Mouse (Mus musculus) stomach, postnatal 0 days (tissue): ENCODE data around the gene Tex14. TPM values are rescaled to one million over a fixed set of nuclear protein-coding genes. Genes with fewer than 3 reads are reported as not detected.

Source experiments
- ATAC-seq: fragments of 200-750 bp; cut with Nextera tagmentation; 2 replicates; pipeline ENCODE4 v1.8.0; 2017; ENCODE audit not compliant: low FRiP score, low TSS enrichment
- DNase-seq: peaks from one replicate; pipeline ENCODE4 v3.0.0-alpha.2; 2016; ENCODE audit warnings: low spot score
- H3K27ac ChIP-seq: fragments of 300-500 bp; sonication (generic); replicated peaks from 2 replicates; pipeline ENCODE4 v1.5.1; 2014; ENCODE audit warnings: mild to moderate bottlenecking, control low read depth
- H3K27me3 ChIP-seq: fragments of 300-500 bp; sonication (generic); 2 replicates; pipeline ENCODE4 v1.6.1; 2014; ENCODE audit warnings: low read length; ENCODE audit not compliant: control insufficient read depth, insufficient read depth
- H3K36me3 ChIP-seq: fragments of 300-500 bp; sonication (generic); 2 replicates; pipeline ENCODE4 v1.6.1; 2014; ENCODE audit warnings: low read length, mixed read lengths; ENCODE audit not compliant: control insufficient read depth, insufficient read depth
- H3K4me1 ChIP-seq: fragments of 300-500 bp; sonication (generic); replicated peaks from 2 replicates; pipeline ENCODE4 v1.6.1; 2014; ENCODE audit warnings: antibody characterized with exemption; ENCODE audit not compliant: control insufficient read depth, insufficient read depth
- H3K4me2 ChIP-seq: fragments of 300-500 bp; sonication (generic); replicated peaks from 2 replicates; pipeline ENCODE4 v1.6.1; 2014; ENCODE audit warnings: low read depth, mild to moderate bottlenecking, control low read depth, moderate library complexity
- H3K4me3 ChIP-seq: fragments of 300-500 bp; sonication (generic); 2 replicates; pipeline ENCODE4 v1.5.1; 2014; ENCODE audit warnings: low read depth, low read length, control low read depth
- H3K9ac ChIP-seq: fragments of 300-500 bp; sonication (generic); 2 replicates; pipeline ENCODE4 v1.6.1; 2014; ENCODE audit warnings: mild to moderate bottlenecking, low read length, control low read depth, mixed read lengths
- H3K9me3 ChIP-seq: fragments of 300-500 bp; sonication (generic); 2 replicates; pipeline ENCODE4 v1.6.1; 2016; ENCODE audit warnings: low read length; ENCODE audit not compliant: control insufficient read depth
- CTCF ChIP-seq: IDR thresholded peaks from 2 replicates; pipeline ENCODE4 v1.5.1; 2016; ENCODE audit warnings: antibody characterized with exemption, low read depth, mild to moderate bottlenecking, moderate library complexity
- EP300 ChIP-seq: optimal IDR thresholded peaks from 2 replicates; pipeline ENCODE3; 2016; ENCODE audit warnings: antibody characterized with exemption
- WGBS: fragments of 180-500 bp; shearing (Covaris S2); extraction: QIAGEN DNeasy Blood & Tissue Kit; methylation state at CpG from one replicate; pipeline ENCODE4 v1.1.7; 2014; 5-methylcytosine and 5-hydroxymethylcytosine counted together
- polyA plus RNA-seq: library from polyadenylated mRNA; unstranded; fragments of >200 nt; fragmentation: Nextera tagmentation; extraction: Ambion mirVana; gene quantifications from 2 replicates; pipeline ENCODE4 v1.2.1, GENCODE M21; 2015

The Tex14 gene
- polyA plus RNA-seq, 1 experiment from 2014 or later = 0.98 TPM

DNA sequence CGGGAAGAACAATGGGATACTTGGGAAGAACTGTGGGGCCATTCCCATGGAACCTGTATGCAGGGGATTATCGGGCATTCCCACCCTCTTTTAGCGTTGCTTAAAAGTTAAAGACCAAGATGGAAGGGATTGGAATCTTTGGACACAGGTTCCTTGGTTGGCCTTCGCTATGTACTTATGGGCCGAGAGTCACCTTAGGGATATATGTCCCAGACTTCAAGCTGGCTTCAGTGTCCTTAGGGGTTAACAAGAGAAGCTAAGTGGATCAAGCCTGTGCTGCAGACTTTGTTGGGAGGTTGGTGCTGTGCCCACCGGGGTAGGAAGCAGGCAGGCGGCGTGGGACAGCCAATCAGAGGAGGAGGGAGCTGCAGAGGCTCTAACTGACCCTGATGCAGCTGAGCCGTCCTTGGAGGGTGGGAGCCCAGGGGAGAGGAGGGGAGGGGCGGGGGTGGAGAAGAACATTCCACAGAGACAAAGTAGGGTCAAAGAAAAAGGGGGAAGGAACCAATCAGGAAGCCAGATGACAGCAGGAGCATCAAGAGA lies 175.7 kb downstream of the Tex14 start:
- Histone ChIP-seq H3K4me2 (no peak overlapping the region), H3K27ac (no peak overlapping the region), H3K27me3 (no peaks in the 10 kb centered on the region), H3K9ac (no peak overlapping the region), H3K36me3 (no peaks in the 10 kb centered on the region), H3K9me3 (no peaks in the 10 kb centered on the region), H3K4me3 (no peak overlapping the region), H3K4me1 (peaks cover 3% of the 10 kb centered on the region; the same call in 1 of the 2 replicates)
- WGBS = 56% methylated on average over 10 of the region's 10 CpGs
- DNase-seq (no peak), ATAC-seq (no peak)
- no peak for TF ChIP-seq EP300
- no peak for TF ChIP-seq CTCF

DNA sequence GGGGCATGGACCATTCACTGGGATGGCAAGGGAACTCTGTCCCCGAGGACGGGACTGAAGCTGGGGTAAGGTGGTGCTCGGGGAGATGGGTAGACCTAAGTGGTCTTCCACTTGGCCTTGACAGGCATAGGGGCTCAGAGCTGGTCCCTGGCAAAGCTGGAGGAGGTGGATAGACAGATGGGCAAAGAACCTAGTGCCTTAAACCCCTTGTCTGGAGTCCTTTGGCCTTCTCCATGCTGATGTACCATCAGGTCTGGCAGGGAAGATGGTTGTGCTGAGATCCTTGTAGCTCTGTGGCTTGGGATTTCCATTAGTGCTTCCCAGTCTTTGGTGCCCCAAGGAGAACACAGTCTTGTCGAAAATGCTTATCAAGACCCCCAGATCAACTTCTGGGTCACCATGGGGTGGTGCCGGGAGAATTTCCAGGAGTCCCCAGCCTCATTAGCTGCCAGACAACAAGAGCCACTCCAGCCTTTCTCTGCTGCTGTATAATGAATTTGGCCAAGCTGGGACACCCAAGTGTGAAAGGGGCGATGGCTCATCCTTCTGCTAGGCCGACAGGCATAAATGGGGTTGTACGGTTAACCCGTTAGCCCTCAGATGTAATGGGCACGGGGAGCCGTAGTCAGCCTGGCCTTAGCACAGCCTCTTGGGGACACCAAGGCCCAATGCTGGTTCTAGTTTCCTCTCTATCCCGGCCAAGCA lies 176.4 kb downstream of the Tex14 start:
- 85% methylated on average over 12 of the region's 12 CpGs for WGBS
- Histone ChIP-seq H3K4me3 (no peak overlapping the region), H3K27ac (no peak overlapping the region), H3K4me2 (no peak overlapping the region), H3K36me3 (no peaks in the 10 kb centered on the region), H3K4me1 (peaks cover 3% of the 10 kb centered on the region; the same call in 1 of the 2 replicates), H3K9ac (no peak overlapping the region), H3K9me3 (no peaks in the 10 kb centered on the region), H3K27me3 (no peaks in the 10 kb centered on the region)
- DNase-seq (no peak), ATAC-seq (no peak)
- no peak for TF ChIP-seq CTCF
- TF ChIP-seq EP300 = no peak

DNA sequence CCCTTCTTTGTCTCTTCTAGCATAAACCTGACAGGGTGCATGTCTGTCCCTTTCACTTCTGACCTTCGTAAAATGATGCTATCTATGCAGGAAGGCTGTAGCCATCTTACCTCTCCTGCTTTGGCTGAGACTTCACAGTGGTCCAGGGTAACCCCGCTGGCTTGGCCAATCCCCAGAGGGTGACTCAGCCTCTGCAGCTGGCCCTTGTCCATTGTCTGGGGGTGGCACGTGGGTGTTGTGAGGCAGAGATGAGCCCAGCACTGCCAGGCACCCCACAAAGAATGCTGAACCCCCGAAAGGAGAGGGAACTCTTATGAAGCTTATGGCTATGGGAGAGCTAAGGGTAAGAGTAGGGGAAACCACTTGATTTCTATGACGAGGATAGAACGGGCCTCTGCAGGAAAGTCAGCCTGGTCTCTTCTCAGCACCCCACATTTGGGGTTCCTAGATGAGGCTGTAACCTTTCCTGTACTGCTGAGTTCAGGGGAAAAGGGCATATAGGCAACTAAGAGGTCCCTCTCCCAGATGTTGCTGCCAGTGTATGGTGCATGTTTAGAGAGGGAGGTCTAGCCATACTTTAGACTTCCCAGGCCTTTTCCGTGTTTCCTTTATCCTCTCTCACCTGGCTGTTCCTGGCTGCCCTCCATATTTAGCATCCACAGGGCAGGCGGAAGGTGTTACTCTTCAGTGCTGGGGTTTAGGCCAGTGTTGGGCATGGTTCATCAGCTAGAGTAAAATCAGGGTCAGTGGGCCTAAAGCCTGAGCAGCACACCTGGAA lies 177.3 kb downstream of the Tex14 start:
- no peaks in the 10 kb centered on the region for H3K27me3 ChIP-seq
- 80% methylated on average over 8 of the region's 8 CpGs for WGBS
- peaks cover 3% of the 10 kb centered on the region; the same call in 1 of the 2 replicates for H3K4me1 ChIP-seq
- H3K9ac ChIP-seq = no peak overlapping the region
- no peaks in the 10 kb centered on the region for H3K9me3 ChIP-seq
- no peak overlapping the region for H3K27ac ChIP-seq
- H3K4me3 ChIP-seq = no peak overlapping the region
- DNase-seq (no peak), ATAC-seq (no peak)
- H3K36me3 ChIP-seq = no peaks in the 10 kb centered on the region
- H3K4me2 ChIP-seq = no peak overlapping the region
- TF ChIP-seq EP300 = no peak
- TF ChIP-seq CTCF = no peak

DNA sequence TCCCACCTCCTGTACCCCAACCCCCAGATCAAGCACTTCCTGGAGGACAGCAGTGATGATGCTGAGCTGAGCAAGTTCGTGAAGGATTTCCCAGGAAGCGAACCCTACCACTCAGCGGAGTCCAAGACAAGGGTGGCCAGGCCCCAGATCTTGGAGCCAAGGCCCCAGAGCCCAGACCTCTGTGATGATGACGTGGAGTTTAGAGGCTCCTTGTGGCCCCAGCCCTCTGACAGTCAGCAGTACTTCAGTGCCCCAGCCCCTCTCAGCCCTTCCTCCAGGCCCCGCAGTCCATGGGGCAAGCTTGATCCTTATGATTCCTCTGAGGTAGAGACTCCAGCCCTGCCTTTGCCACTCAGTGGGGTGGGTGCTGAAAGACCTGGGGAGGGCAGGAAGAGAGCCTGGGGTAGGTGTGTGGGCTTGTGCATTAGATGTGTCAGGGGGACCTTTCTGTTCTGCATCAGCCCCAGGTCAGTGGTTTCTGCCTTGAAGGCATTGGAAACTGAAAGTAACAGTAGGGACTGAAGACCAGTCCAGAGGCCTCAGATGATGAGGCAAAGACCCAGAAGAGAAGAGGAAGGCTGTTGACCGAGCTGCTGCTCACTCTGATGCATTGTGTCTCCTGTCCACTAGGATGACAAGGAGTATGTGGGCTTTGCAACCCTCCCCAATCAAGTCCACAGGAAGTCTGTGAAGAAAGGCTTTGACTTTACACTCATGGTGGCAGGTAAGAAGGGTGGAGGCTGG lies 178.6 kb downstream of the Tex14 start:
- ATAC-seq = no peak
- Histone ChIP-seq H3K4me2 (no peak overlapping the region), H3K27ac (no peak overlapping the region), H3K9ac (no peak overlapping the region), H3K9me3 (no peaks in the 10 kb centered on the region), H3K4me3 (no peak overlapping the region), H3K36me3 (no peaks in the 10 kb centered on the region), H3K4me1 (no peaks in the 10 kb centered on the region), H3K27me3 (no peaks in the 10 kb centered on the region)
- WGBS = 81% methylated on average over 6 of the region's 6 CpGs
- TF ChIP-seq EP300 (no peak), CTCF (no peak)
- DNase-seq = no peak

DNA sequence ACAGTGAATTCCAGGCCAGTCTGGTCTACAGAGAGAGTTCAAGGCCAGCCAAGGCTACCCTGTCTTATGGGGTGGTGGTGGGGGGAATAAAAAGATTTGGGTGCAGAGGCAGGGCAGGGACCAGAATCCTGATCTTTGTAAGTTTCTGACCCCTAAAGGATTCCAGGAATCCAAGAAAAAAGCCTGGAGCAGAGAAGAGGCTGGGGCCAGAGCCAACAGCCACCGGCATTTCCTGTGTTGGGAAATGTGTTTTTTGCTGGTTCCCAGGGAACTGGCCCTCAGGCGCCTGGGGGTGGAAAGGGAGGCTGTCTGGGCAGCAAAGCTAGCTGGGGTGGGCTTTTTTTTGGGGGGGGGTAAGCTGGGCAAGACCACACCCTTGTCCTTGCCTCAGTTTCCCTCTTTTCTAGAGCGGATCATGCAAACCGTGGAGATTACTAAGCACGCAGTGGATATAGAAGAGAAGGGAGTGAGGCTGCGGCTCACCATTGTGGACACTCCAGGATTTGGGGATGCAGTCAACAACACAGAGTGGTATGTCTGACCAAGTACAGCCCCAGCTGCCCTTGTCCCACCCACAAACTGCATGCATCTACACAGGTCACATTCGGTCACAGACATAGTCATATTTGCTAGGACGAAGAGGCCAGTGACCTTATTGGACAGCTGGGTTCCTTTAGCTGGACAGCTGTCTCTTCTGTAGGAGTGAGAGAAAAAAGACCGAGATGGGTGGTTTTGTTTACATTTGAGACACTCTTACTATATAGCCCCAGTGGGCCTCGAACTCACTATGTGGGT lies 180.0 kb downstream of the Tex14 start:
- no peak overlapping the region for H3K4me3 ChIP-seq
- TF ChIP-seq CTCF (no peak), EP300 (no peak)
- 70% methylated on average over 9 of the region's 10 CpGs for WGBS
- ATAC-seq (no peak), DNase-seq (no peak)
- H3K36me3 ChIP-seq = no peaks in the 10 kb centered on the region
- no peaks in the 10 kb centered on the region for H3K9me3 ChIP-seq
- H3K27me3 ChIP-seq = no peaks in the 10 kb centered on the region
- 0 out of 2 replicates have a peak, but pooled peaks cover 2% of the 10 kb centered on the region for H3K4me1 ChIP-seq
- H3K4me2 ChIP-seq = no peak overlapping the region
- H3K9ac ChIP-seq = no peak overlapping the region
- peak overlapping the region; percentile 56 for H3K27ac ChIP-seq
